Mouse (Mus musculus): Measurements from ENCODE around the gene Bcl6b. TPM values are rescaled to one million over a fixed set of nuclear protein-coding genes. Genes with fewer than 3 reads are reported as not detected.

Bcl6b gene
- polyA plus RNA-seq, 1 experiment from 2014 or later: 11.9 TPM

- peak; percentile 89 for ATAC-seq (replicated peaks; ENCODE audit: insufficient number of reproducible peaks, low FRiP score, low TSS enrichment)
- under 1% methylated on average over 47 of the region's 70 CpGs for WGBS (ENCODE audit: insufficient replicate concordance)
- Histone ChIP-seq H3K9ac (ENCODE audit: low read depth, low read length) (peak within 1 kb of the TSS; percentile 93), H3K36me3 (ENCODE audit: control insufficient read depth, insufficient read depth, low read length) (0 out of 2 replicates have a peak, but pooled peaks cover 2% of the 10 kb centered on the region), H3K27me3 (ENCODE audit: control insufficient read depth, insufficient read depth, low read length) (no peaks in the 10 kb centered on the region), H3K27ac (ENCODE audit: low read depth, low read length) (peak within 1 kb of the TSS; percentile 96), H3K4me1 (ENCODE audit: control insufficient read depth, insufficient read depth, low read length) (peaks cover 33% of the 10 kb centered on the region), H3K9me3 (replicated peaks; ENCODE audit: control insufficient read depth, low read length) (no peaks in the 10 kb centered on the region), H3K4me3 (ENCODE audit: low read depth, low read length) (peak within 1 kb of the TSS; percentile 77), H3K4me2 (peak within 1 kb of the TSS; percentile 94)
Measured at GRCm38 (mm10) chr11:70237457-70238167, 8.0 kb upstream of the Bcl6b start, which contains the start of gene 0610010K14Rik. Gene 0610010K14Rik, minus strand, starts transcription at chr11:70237914.

- no peak for ATAC-seq (replicated peaks; ENCODE audit: insufficient number of reproducible peaks, low FRiP score, low TSS enrichment)
- no peaks in the 10 kb centered on the region for H3K27me3 ChIP-seq (ENCODE audit: control insufficient read depth, insufficient read depth, low read length)
- peak overlapping the region; percentile 93 for H3K9ac ChIP-seq (ENCODE audit: low read depth, low read length)
- H3K36me3 ChIP-seq (ENCODE audit: control insufficient read depth, insufficient read depth, low read length): 0 out of 2 replicates have a peak, but pooled peaks cover 2% of the 10 kb centered on the region
- H3K27ac ChIP-seq (ENCODE audit: low read depth, low read length): peak overlapping the region; percentile 96
- peak overlapping the region; percentile 77 for H3K4me3 ChIP-seq (ENCODE audit: low read depth, low read length)
- WGBS (ENCODE audit: insufficient replicate concordance): 4% methylated on average over 7 of the region's 7 CpGs
- peak overlapping the region; percentile 94 for H3K4me2 ChIP-seq
- H3K4me1 ChIP-seq (ENCODE audit: control insufficient read depth, insufficient read depth, low read length): peaks cover 34% of the 10 kb centered on the region
- H3K9me3 ChIP-seq (replicated peaks; ENCODE audit: control insufficient read depth, low read length): no peaks in the 10 kb centered on the region
Measured at GRCm38 (mm10) chr11:70236717-70237116, 7.1 kb upstream of the Bcl6b start.

- Histone ChIP-seq H3K9ac (ENCODE audit: low read depth, low read length) (no peak overlapping the region), H3K4me1 (ENCODE audit: control insufficient read depth, insufficient read depth, low read length) (peaks cover 36% of the 10 kb centered on the region), H3K27ac (ENCODE audit: low read depth, low read length) (no peak overlapping the region), H3K27me3 (ENCODE audit: control insufficient read depth, insufficient read depth, low read length) (peaks cover 2% of the 10 kb centered on the region; the same call in 1 of the 2 replicates), H3K36me3 (ENCODE audit: control insufficient read depth, insufficient read depth, low read length) (0 out of 2 replicates have a peak, but pooled peaks cover 2% of the 10 kb centered on the region), H3K9me3 (replicated peaks; ENCODE audit: control insufficient read depth, low read length) (no peaks in the 10 kb centered on the region), H3K4me3 (ENCODE audit: low read depth, low read length) (no peak overlapping the region), H3K4me2 (no peak overlapping the region)
- 95% methylated on average over 12 of the region's 12 CpGs for WGBS (ENCODE audit: insufficient replicate concordance)
- no peak for ATAC-seq (replicated peaks; ENCODE audit: insufficient number of reproducible peaks, low FRiP score, low TSS enrichment)
Measured at GRCm38 (mm10) chr11:70235254-70235900, 5.8 kb upstream of the Bcl6b start.

- H3K4me1 ChIP-seq (ENCODE audit: control insufficient read depth, insufficient read depth, low read length): peaks cover 37% of the 10 kb centered on the region
- no peak for ATAC-seq (replicated peaks; ENCODE audit: insufficient number of reproducible peaks, low FRiP score, low TSS enrichment)
- H3K9me3 ChIP-seq (replicated peaks; ENCODE audit: control insufficient read depth, low read length): no peaks in the 10 kb centered on the region
- no peak overlapping the region for H3K27ac ChIP-seq (ENCODE audit: low read depth, low read length)
- no peak overlapping the region for H3K4me2 ChIP-seq
- 0 out of 2 replicates have a peak, but pooled peaks cover 2% of the 10 kb centered on the region for H3K36me3 ChIP-seq (ENCODE audit: control insufficient read depth, insufficient read depth, low read length)
- no peak overlapping the region for H3K4me3 ChIP-seq (ENCODE audit: low read depth, low read length)
- WGBS (ENCODE audit: insufficient replicate concordance): 84% methylated on average over 8 of the region's 8 CpGs
- no peak overlapping the region for H3K9ac ChIP-seq (ENCODE audit: low read depth, low read length)
- peaks cover 11% of the 10 kb centered on the region for H3K27me3 ChIP-seq (ENCODE audit: control insufficient read depth, insufficient read depth, low read length)
Measured at GRCm38 (mm10) chr11:70234497-70234896, 4.9 kb upstream of the Bcl6b start.

- 50% methylated on average over 5 of the region's 5 CpGs for WGBS (ENCODE audit: insufficient replicate concordance)
- Histone ChIP-seq H3K4me2 (no peak overlapping the region), H3K36me3 (ENCODE audit: control insufficient read depth, insufficient read depth, low read length) (0 out of 2 replicates have a peak, but pooled peaks cover 2% of the 10 kb centered on the region), H3K27me3 (ENCODE audit: control insufficient read depth, insufficient read depth, low read length) (peaks cover 16% of the 10 kb centered on the region), H3K9me3 (replicated peaks; ENCODE audit: control insufficient read depth, low read length) (no peaks in the 10 kb centered on the region), H3K4me3 (ENCODE audit: low read depth, low read length) (no peak overlapping the region), H3K27ac (ENCODE audit: low read depth, low read length) (no peak overlapping the region), H3K9ac (ENCODE audit: low read depth, low read length) (no peak overlapping the region), H3K4me1 (ENCODE audit: control insufficient read depth, insufficient read depth, low read length) (peaks cover 38% of the 10 kb centered on the region)
- ATAC-seq (replicated peaks; ENCODE audit: insufficient number of reproducible peaks, low FRiP score, low TSS enrichment): no peak
Measured at GRCm38 (mm10) chr11:70234037-70234436, 4.4 kb upstream of the Bcl6b start.

GRCm38 (mm10) chr11:70233016-70233415 lies 3.4 kb upstream of the Bcl6b start:
- Histone ChIP-seq H3K27ac (ENCODE audit: low read depth, low read length) (no peak overlapping the region), H3K4me1 (ENCODE audit: control insufficient read depth, insufficient read depth, low read length) (peaks cover 37% of the 10 kb centered on the region), H3K36me3 (ENCODE audit: control insufficient read depth, insufficient read depth, low read length) (0 out of 2 replicates have a peak, but pooled peaks cover 2% of the 10 kb centered on the region), H3K4me2 (peak overlapping the region; percentile 76), H3K9ac (ENCODE audit: low read depth, low read length) (peak overlapping the region; percentile 76), H3K9me3 (replicated peaks; ENCODE audit: control insufficient read depth, low read length) (no peaks in the 10 kb centered on the region), H3K4me3 (ENCODE audit: low read depth, low read length) (peak overlapping the region; percentile 49), H3K27me3 (ENCODE audit: control insufficient read depth, insufficient read depth, low read length) (peaks cover 25% of the 10 kb centered on the region)
- ATAC-seq (replicated peaks; ENCODE audit: insufficient number of reproducible peaks, low FRiP score, low TSS enrichment): no peak
- 37% methylated on average over 8 of the region's 8 CpGs for WGBS (ENCODE audit: insufficient replicate concordance)

GRCm38 (mm10) chr11:70232546-70232945 lies 2.9 kb upstream of the Bcl6b start:
- peaks cover 42% of the 10 kb centered on the region for H3K4me1 ChIP-seq (ENCODE audit: control insufficient read depth, insufficient read depth, low read length)
- 0 out of 2 replicates have a peak, but pooled peaks cover 2% of the 10 kb centered on the region for H3K36me3 ChIP-seq (ENCODE audit: control insufficient read depth, insufficient read depth, low read length)
- ATAC-seq (replicated peaks; ENCODE audit: insufficient number of reproducible peaks, low FRiP score, low TSS enrichment): no peak
- peaks cover 30% of the 10 kb centered on the region for H3K27me3 ChIP-seq (ENCODE audit: control insufficient read depth, insufficient read depth, low read length)
- peak overlapping the region; percentile 49 for H3K4me3 ChIP-seq (ENCODE audit: low read depth, low read length)
- H3K9ac ChIP-seq (ENCODE audit: low read depth, low read length): peak overlapping the region; percentile 76
- no peaks in the 10 kb centered on the region for H3K9me3 ChIP-seq (replicated peaks; ENCODE audit: control insufficient read depth, low read length)
- peak overlapping the region; percentile 76 for H3K4me2 ChIP-seq
- 5% methylated on average over 9 of the region's 10 CpGs for WGBS (ENCODE audit: insufficient replicate concordance)
- H3K27ac ChIP-seq (ENCODE audit: low read depth, low read length): 0 out of 2 replicates have a peak overlapping the region, but pooled peaks have one; percentile 15

GRCm38 (mm10) chr11:70230239-70230727 lies 685 bp upstream of the Bcl6b start:
- Histone ChIP-seq H3K4me1 (ENCODE audit: control insufficient read depth, insufficient read depth, low read length) (peaks cover 44% of the 10 kb centered on the region), H3K4me2 (peak overlapping the region; percentile 68), H3K27me3 (ENCODE audit: control insufficient read depth, insufficient read depth, low read length) (peaks cover 51% of the 10 kb centered on the region), H3K36me3 (ENCODE audit: control insufficient read depth, insufficient read depth, low read length) (0 out of 2 replicates have a peak, but pooled peaks cover 2% of the 10 kb centered on the region), H3K9me3 (replicated peaks; ENCODE audit: control insufficient read depth, low read length) (no peaks in the 10 kb centered on the region), H3K9ac (ENCODE audit: low read depth, low read length) (peak overlapping the region; percentile 75; the same call in 1 of the 2 replicates), H3K4me3 (ENCODE audit: low read depth, low read length) (peak overlapping the region; percentile 48), H3K27ac (ENCODE audit: low read depth, low read length) (peak overlapping the region; percentile 93)
- peak; percentile 47 for ATAC-seq (replicated peaks; ENCODE audit: insufficient number of reproducible peaks, low FRiP score, low TSS enrichment)
- WGBS (ENCODE audit: insufficient replicate concordance): 1% methylated on average over 32 of the region's 32 CpGs

Measured in heart, embryonic 11.5 days (tissue).